Mouse (Mus musculus): ENCODE results near the gene Arid5b.

- TF ChIP-seq CTCF (conservative IDR thresholded peaks at IDR 0.05; ENCODE audit: low read length) = no peak
- no peak for TF ChIP-seq POU5F1 (IDR thresholded peaks at IDR 0.05; ENCODE audit: borderline replicate concordance, low read length)
Measured at GRCm38 (mm10) chr10:68147730-68148129, 130.8 kb downstream of the Arid5b start.

All from E14TG2a.4 (cell line).